Mouse (Mus musculus) hindbrain, embryonic 14.5 days (tissue): ENCODE measurements around the gene Rack1. TPM values are rescaled to one million over a fixed set of nuclear protein-coding genes. Genes with fewer than 3 reads are reported as not detected.
A peak's percentile ranks its signal among the peaks of the same experiment; 100 is the strongest.
"Not testable (repeated sequence)": the region's sequence is repeated elsewhere in the genome, so short reads cannot be mapped to it uniquely, and the experiment has no call there.

ENCODE experiments used
- ATAC-seq: fragments of 200-750 bp; cut with Nextera tagmentation; 2 replicates; pipeline ENCODE4 v1.8.0; 2017; ENCODE audit warnings: moderate number of reproducible peaks, mild to moderate bottlenecking, moderate TSS enrichment, moderate library complexity; ENCODE audit not compliant: low FRiP score
- DNase-seq: peaks from one replicate; pipeline ENCODE4 v3.0.0-alpha.2; 2015; ENCODE audit warnings: low spot score
- H3K27ac ChIP-seq: fragments of 300-500 bp; sonication (generic); 2 replicates; pipeline ENCODE4 v1.5.1; 2014; ENCODE audit warnings: mild to moderate bottlenecking, moderate library complexity
- H3K27me3 ChIP-seq: fragments of 300-500 bp; sonication (generic); 2 replicates; pipeline ENCODE4 v1.6.1; 2014; ENCODE audit warnings: mild to moderate bottlenecking, low read length, mixed read lengths; ENCODE audit not compliant: control insufficient read depth, insufficient read depth
- H3K36me3 ChIP-seq: fragments of 300-500 bp; sonication (generic); replicated peaks from 2 replicates; pipeline ENCODE4 v1.6.1; 2014; ENCODE audit not compliant: control insufficient read depth, insufficient read depth
- H3K4me1 ChIP-seq: fragments of 300-500 bp; sonication (generic); replicated peaks from 2 replicates; pipeline ENCODE4 v1.6.1; 2014; ENCODE audit warnings: antibody characterized with exemption, low read length, mixed read lengths; ENCODE audit not compliant: control insufficient read depth, insufficient read depth
- H3K4me2 ChIP-seq: fragments of 300-500 bp; sonication (generic); replicated peaks from 2 replicates; pipeline ENCODE4 v1.6.1; 2014; ENCODE audit warnings: mild to moderate bottlenecking, moderate library complexity
- H3K4me3 ChIP-seq: fragments of 300-500 bp; sonication (generic); replicated peaks from 2 replicates; pipeline ENCODE4 v1.5.1; 2014; ENCODE audit warnings: mild to moderate bottlenecking, low read length
- H3K9ac ChIP-seq: fragments of 300-500 bp; sonication (generic); 2 replicates; pipeline ENCODE4 v1.6.1; 2014
- H3K9me3 ChIP-seq: fragments of 300-500 bp; sonication (generic); 2 replicates; pipeline ENCODE4 v1.6.1; 2016; ENCODE audit warnings: low read length; ENCODE audit not compliant: control insufficient read depth
- WGBS: fragments of 180-500 bp; shearing (Covaris S2); extraction: QIAGEN DNeasy Blood & Tissue Kit; methylation state at CpG from one replicate; pipeline ENCODE4 v1.1.7; 2014; 5-methylcytosine and 5-hydroxymethylcytosine counted together
- polyA plus RNA-seq: library from polyadenylated mRNA; unstranded; fragments of >200 nt; fragmentation: Nextera tagmentation; extraction: Ambion mirVana; gene quantifications from 2 replicates; pipeline ENCODE4 v1.2.1, GENCODE M21; 2014

Rack1 gene
- polyA plus RNA-seq, 1 experiment from 2014 or later: 454 TPM

- no peaks in the 10 kb centered on the region for H3K36me3 ChIP-seq
- H3K9ac ChIP-seq: no peak overlapping the region
- WGBS: 81% methylated on average over 4 of the region's 4 CpGs
- no peak overlapping the region for H3K27ac ChIP-seq
- no peak overlapping the region for H3K4me2 ChIP-seq
- ATAC-seq (no peak), DNase-seq (no peak)
- H3K27me3 ChIP-seq: 0 out of 2 replicates have a peak, but pooled peaks cover 5% of the 10 kb centered on the region
- H3K9me3 ChIP-seq: no peaks in the 10 kb centered on the region
- 0 out of 2 replicates have a peak, but pooled peaks cover 5% of the 10 kb centered on the region for H3K4me1 ChIP-seq
- H3K4me3 ChIP-seq: no peak overlapping the region
Measured at GRCm38 (mm10) chr11:48842378-48842792, 42.3 kb downstream of the Rack1 start.

GRCm38 (mm10) chr11:48843202-48843601 is 43.1 kb downstream of the Rack1 start:
- Histone ChIP-seq H3K4me2 (no peak overlapping the region), H3K27me3 (0 out of 2 replicates have a peak, but pooled peaks cover 5% of the 10 kb centered on the region), H3K27ac (no peak overlapping the region), H3K4me1 (0 out of 2 replicates have a peak, but pooled peaks cover 5% of the 10 kb centered on the region), H3K9me3 (no peaks in the 10 kb centered on the region), H3K4me3 (no peak overlapping the region), H3K9ac (no peak overlapping the region), H3K36me3 (no peaks in the 10 kb centered on the region)
- DNase-seq (no peak), ATAC-seq (no peak)
- WGBS: 86% methylated on average over 11 of the region's 11 CpGs

GRCm38 (mm10) chr11:48844309-48844708 is 44.2 kb downstream of the Rack1 start:
- Histone ChIP-seq H3K9me3 (no peaks in the 10 kb centered on the region), H3K4me2 (no peak overlapping the region)
- no peak for ATAC-seq

GRCm38 (mm10) chr11:48845244-48845815 is 45.2 kb downstream of the Rack1 start:
- Histone ChIP-seq H3K9ac (no peak overlapping the region), H3K4me1 (no peaks in the 10 kb centered on the region), H3K4me3 (no peak overlapping the region), H3K9me3 (no peaks in the 10 kb centered on the region), H3K36me3 (no peaks in the 10 kb centered on the region), H3K4me2 (no peak overlapping the region), H3K27ac (no peak overlapping the region), H3K27me3 (0 out of 2 replicates have a peak, but pooled peaks cover 3% of the 10 kb centered on the region)
- no peak for ATAC-seq
- DNase-seq: no peak
- 44% methylated on average over 13 of the region's 13 CpGs for WGBS

More at GRCm38 (mm10) chr11:48844309-48844708, 44.2 kb downstream of the Rack1 start:
- H3K36me3 ChIP-seq: no peaks in the 10 kb centered on the region
- DNase-seq: no peak
- 0 out of 2 replicates have a peak, but pooled peaks cover 9% of the 10 kb centered on the region for H3K27me3 ChIP-seq
- H3K27ac ChIP-seq: no peak overlapping the region
- no peak overlapping the region for H3K4me3 ChIP-seq
- H3K4me1 ChIP-seq: no peaks in the 10 kb centered on the region
- H3K9ac ChIP-seq: no peak overlapping the region
- 68% methylated on average over 6 of the region's 6 CpGs for WGBS

GRCm38 (mm10) chr11:48846362-48846761 is 46.2 kb downstream of the Rack1 start:
- not testable (repeated sequence) for H3K4me1 ChIP-seq, H3K4me2 ChIP-seq, DNase-seq, H3K27ac ChIP-seq, H3K4me3 ChIP-seq, H3K9me3 ChIP-seq, H3K27me3 ChIP-seq, ATAC-seq, H3K9ac ChIP-seq, H3K36me3 ChIP-seq
- WGBS: 77% methylated on average over 2 of the region's 2 CpGs

GRCm38 (mm10) chr11:48846881-48847280 is 46.7 kb downstream of the Rack1 start:
- H3K4me3 ChIP-seq: no peak overlapping the region
- 0 out of 2 replicates have a peak, but pooled peaks cover 3% of the 10 kb centered on the region for H3K27me3 ChIP-seq
- ATAC-seq: no peak
- H3K9me3 ChIP-seq: no peaks in the 10 kb centered on the region
- no peak overlapping the region for H3K9ac ChIP-seq
- no peaks in the 10 kb centered on the region for H3K4me1 ChIP-seq
- no peak for DNase-seq
- H3K36me3 ChIP-seq: no peaks in the 10 kb centered on the region
- 67% methylated on average over 5 of the region's 5 CpGs for WGBS
- no peak overlapping the region for H3K27ac ChIP-seq
- H3K4me2 ChIP-seq: no peak overlapping the region

GRCm38 (mm10) chr11:48850240-48850639 is 50.1 kb downstream of the Rack1 start:
- DNase-seq: no peak
- Histone ChIP-seq H3K36me3 (no peaks in the 10 kb centered on the region), H3K4me3 (no peak overlapping the region), H3K9me3 (no peaks in the 10 kb centered on the region), H3K4me2 (no peak overlapping the region), H3K27me3 (0 out of 2 replicates have a peak, but pooled peaks cover 3% of the 10 kb centered on the region), H3K27ac (no peak overlapping the region), H3K9ac (no peak overlapping the region), H3K4me1 (peaks cover 19% of the 10 kb centered on the region)
- no peak for ATAC-seq
- WGBS: 65% methylated on average over 2 of the region's 2 CpGs

- WGBS: 85% methylated on average over 4 of the region's 4 CpGs
- no peaks in the 10 kb centered on the region for H3K9me3 ChIP-seq
- H3K4me3 ChIP-seq: no peak overlapping the region
- no peak overlapping the region for H3K27ac ChIP-seq
- ATAC-seq: no peak
- peaks cover 19% of the 10 kb centered on the region for H3K4me1 ChIP-seq
- no peaks in the 10 kb centered on the region for H3K36me3 ChIP-seq
- no peak overlapping the region for H3K4me2 ChIP-seq
- DNase-seq: no peak
- H3K9ac ChIP-seq: no peak overlapping the region
- H3K27me3 ChIP-seq: 0 out of 2 replicates have a peak, but pooled peaks cover 3% of the 10 kb centered on the region
Measured at GRCm38 (mm10) chr11:48851270-48851995, 51.3 kb downstream of the Rack1 start.

- H3K36me3 ChIP-seq: no peaks in the 10 kb centered on the region
- H3K27me3 ChIP-seq: 0 out of 2 replicates have a peak, but pooled peaks cover 3% of the 10 kb centered on the region
- ATAC-seq (no peak), DNase-seq (no peak)
- peaks cover 19% of the 10 kb centered on the region for H3K4me1 ChIP-seq
- H3K9ac ChIP-seq: peak overlapping the region; percentile 58; the same call in 1 of the 2 replicates
- H3K4me3 ChIP-seq: peak overlapping the region; percentile 44
- no peaks in the 10 kb centered on the region for H3K9me3 ChIP-seq
- H3K27ac ChIP-seq: peak overlapping the region; percentile 68; the same call in 1 of the 2 replicates
- H3K4me2 ChIP-seq: peak overlapping the region; percentile 72
- 72% methylated on average over 4 of the region's 4 CpGs for WGBS
Measured at GRCm38 (mm10) chr11:48852190-48852589, 52.1 kb downstream of the Rack1 start.
